Mouse (Mus musculus) kidney, postnatal 14 days (tissue): ENCODE results near the gene Csmd2.
"Not testable (repeated sequence)": the region's sequence is repeated elsewhere in the genome, so short reads cannot be mapped to it uniquely, and the experiment has no call there.

Source experiments
- DNase-seq: peaks from one replicate; pipeline ENCODE4 v3.0.0; 2022; ENCODE audit warnings: mixed read lengths

The Csmd2 gene

DNA sequence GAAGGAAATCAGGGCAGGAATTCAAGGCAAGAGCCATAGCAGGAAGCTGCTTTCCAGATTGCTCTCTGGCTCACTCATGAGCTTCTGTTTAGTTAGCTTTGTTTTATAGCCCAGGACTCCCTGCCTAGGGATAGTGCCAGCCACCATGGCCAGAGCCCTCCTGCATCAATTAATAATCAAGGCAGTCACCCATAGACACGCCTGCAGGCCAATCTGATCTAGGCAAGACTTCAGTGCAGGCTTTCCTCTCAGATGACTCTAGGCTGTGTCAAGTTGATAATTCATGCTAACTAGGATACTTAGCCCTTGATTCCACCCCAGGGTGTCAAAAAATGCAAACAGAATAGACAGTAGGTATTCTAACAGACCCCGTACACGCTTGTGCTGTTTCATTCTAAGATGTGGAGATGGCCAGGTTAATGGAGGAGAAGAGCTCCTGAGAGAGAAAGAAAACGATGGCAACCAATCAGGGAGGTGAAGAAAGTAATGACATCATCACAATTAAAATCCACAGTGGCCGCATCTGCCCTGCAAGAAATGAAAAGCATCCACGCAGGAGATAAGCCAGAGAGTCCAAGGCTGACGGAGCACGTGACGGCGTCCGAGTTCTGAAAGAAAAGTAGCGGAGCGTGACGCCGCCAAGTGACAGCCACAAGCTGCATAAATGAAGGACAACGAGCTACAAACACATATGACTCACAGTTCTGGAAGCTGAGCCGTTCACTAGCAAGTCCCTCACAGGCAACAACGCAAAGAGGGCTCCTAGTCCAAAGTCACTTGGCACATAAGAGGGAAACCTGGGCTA lies 440.8 kb downstream of the Csmd2 start:
- peak; percentile 35 for DNase-seq

DNA sequence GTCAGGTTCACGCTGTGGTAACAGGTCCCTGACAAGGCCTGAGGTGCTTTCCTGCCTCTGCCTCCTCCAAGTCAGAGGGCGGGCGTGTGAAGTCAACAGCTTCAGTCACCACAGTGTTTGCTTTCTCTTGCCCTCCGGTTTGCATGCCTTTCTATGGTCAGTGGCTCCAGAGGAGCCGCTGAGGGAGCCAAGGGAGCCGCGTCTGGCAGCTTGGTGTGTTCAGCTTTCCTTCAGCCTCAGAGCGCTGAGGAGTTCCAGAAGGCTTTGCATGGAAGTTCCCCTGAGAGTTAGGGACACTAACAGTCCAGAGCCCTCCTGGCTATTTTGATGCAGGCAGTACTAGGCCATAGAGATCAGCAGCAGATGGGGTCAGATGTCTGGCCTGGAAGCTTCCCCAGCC lies 441.9 kb downstream of the Csmd2 start:
- DNase-seq: no peak

DNA sequence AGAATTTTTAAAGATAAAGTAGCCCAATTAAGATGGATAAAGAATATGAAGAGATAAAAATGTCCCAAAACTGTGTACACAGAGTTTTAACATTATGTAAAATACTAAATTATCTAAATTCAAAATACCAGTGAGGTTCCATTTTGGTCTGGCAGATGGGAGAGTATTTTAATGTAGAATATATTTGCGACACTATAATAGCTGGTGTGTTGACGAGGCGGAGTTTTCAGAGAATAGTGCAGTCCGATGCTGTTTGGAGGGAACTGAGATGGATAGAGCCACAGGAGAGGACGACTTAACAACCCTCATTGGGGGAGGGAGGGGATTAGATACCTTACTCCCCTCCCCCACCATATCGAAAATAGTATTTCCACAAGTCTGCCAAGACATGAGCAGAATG lies 452.9 kb downstream of the Csmd2 start:
- no peak for DNase-seq

DNA sequence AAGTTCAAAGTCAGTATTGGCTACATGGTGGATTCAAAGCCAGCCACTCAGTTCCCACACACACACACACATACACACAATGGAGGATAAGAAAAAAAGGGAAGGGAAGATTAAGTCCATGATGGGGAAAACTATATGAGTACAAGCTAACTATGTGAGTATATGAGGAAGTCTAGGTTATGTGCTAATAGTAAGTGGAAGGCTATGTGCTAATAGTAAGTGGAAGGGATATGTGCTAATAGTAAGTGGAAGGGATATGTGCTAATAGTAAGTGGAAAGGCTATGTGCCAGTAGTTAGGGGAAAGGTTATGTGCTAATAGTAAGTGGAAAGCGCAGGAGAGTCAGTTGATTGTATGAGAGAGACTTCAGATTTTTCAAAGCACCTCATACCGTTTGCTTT lies 453.6 kb downstream of the Csmd2 start:
- DNase-seq: no peak

DNA sequence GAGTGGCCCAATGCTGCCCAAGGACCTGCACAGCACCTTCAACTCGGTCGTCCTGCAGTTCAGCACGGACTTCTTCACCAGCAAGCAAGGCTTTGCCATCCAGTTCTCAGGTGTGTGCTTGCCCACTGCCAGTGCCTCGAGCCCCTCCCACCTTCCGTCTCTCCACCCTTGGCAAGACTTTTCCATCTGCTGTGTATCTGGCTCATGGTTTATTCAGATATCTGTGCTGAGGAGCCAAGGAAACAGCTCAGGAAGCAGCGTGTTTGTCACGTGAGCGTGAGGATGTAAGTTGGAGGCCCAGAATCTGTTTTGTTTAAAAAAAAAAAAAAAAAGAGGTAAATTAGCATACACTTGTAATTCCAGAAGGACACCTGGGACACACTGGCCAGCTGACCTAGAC lies 455.1 kb downstream of the Csmd2 start:
- no peak for DNase-seq

DNA sequence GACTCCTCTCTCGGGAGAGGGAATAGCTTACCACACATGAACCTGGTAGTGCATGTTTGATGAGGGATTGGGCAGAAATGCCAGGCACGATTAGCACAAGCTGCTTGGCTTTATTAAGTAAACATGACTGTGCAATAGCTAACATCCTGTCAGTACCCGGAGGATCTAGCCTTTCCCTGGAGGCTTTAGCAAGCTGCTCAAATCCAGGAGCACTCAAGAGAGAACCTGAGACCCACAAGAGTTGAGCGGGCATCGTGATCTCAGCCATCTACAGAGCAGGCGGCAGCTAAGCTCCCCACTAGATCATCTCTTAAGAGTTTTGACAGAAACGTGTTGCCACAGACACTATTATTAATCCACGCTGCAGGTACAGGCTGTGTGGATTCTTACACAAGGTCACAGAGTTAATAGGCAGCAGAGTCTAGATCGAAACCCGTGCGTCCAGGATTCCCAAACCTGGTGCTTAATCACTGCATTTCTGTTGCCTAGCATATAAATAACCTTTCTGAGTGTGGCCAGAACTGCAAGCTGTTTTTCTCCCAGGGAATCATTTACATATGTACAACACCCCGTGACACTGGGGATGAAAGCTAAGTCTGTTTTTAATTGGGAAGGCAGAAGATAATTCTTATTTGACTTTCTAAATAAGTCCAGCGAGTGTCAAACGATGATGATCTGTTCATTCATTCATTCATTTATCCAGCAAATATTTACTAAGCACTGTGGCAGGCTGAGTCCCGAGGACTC lies 458.0 kb downstream of the Csmd2 start:
- DNase-seq: no peak

DNA sequence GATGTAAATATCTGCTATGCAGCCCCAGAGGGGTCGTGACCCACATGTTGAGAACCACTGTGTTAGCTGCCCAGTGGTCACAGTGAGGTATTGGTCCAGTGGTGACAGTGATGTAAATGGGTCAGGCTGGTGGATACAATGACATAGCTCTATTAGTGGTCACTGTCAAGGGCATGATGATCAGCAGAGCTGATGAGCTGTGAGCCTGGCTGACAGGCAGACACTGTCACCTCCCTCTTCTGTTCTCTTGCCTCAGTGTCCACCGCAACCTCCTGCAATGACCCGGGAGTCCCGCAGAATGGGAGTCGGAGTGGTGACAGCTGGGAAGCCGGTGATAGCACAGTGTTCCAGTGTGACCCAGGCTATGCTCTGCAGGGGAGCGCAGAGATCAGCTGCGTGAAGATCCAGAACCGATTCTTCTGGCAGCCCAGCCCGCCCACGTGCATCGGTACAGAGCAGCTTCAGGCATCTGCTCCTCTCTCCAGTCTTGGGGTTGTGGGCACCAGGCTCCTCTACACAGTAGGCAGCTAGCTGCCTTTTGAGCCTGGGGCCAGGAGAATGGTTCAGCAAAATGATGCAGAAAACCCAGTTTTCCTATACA lies 461.3 kb downstream of the Csmd2 start:
- DNase-seq: no peak

DNA sequence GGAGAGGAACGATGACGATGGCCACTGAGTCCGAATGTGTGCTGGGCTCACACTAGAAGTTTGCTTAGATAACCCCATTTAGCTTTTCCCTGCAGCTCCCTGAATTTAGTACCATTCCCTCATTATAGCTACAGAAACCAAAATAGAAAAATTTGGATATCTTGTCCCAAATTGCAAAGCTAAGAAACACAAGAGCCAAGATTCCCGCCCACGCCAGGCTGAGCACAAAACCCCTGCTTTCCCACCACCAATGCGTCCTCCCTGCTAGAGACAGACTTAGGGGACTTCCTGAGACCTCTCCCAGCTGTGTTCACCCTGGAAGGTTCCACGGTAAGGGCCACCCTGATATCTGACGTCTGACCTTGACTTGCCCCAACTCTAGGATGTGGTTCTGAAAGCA lies 462.5 kb downstream of the Csmd2 start:
- DNase-seq: no peak

DNA sequence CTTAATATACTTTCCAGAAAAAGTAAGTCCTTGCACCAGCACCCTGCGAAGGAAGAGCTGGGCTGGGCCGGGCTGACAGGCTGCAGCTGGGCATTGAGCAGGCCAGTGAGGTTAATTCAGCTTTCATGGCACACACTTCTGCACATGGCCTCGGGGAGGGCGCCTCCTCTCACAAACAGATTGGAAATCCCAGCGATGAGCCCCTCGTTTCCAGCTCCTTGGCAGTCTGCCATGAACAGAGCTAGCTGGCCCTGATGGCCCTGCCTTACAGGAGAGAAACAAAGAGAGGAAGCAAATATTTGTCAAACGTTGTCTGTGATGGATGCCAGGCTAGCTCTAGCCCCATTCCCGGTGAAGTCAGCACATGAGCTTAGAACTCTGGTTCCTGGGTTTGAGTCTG lies 463.3 kb downstream of the Csmd2 start:
- peak; percentile 8 for DNase-seq

DNA sequence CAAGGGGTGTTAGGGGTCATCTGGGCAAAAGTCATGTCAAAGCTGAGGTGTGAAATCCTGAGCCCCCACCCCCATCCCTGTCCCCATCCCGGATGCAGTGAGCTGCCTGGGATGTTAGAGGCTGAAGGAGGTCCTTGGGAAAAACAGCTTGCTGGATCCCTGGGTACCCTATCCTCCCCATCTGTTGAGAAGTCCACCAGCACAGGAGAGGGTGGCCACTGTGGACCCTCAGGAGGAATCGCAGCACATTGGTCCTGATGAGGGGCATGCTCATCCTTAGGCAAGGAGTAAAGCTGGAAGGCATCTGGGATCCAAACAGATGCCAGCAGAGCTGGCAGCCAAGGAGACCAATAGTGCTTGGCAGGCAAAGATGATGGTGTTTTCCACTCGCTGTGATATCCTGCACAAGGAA lies 463.7 kb downstream of the Csmd2 start:
- DNase-seq: no peak

DNA sequence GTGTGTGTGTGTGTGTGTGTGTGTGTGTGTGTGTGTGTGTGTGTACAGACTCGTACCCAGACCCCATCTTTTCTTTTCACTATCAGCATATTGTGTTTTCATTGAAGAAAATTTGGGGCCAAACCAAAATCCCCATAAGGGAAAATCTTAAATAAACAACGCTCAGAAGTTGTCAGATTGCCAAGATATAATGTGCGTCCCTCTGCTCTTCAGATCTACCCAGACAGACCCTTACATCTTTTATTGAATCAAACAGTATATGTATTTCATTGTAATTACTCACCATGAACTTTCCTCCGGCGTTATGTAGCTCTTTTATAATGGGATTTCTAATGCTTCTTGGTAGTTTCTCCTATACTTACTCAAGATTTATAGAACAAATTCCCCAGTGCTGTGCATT lies 479.1 kb downstream of the Csmd2 start:
- no peak for DNase-seq

DNA sequence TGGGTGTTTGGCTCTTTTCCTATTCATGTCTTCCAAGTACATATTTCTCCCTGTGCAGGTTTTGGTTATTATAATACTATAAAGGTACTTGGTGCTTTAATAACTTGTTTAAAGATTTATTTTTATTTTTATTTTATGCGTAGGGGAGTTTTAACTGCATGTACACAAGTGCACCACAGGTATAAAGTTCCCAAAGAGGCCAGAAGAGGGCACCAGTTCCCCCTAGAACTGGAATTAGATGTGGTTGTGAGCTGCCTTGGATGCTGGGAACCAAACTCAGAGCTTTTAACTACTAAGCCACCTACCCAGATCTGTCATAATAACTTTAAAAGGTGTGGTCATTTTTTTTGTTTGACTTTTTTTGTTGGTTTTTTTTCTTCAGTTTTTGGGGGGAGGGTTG lies 480.4 kb downstream of the Csmd2 start:
- no peak for DNase-seq

DNA sequence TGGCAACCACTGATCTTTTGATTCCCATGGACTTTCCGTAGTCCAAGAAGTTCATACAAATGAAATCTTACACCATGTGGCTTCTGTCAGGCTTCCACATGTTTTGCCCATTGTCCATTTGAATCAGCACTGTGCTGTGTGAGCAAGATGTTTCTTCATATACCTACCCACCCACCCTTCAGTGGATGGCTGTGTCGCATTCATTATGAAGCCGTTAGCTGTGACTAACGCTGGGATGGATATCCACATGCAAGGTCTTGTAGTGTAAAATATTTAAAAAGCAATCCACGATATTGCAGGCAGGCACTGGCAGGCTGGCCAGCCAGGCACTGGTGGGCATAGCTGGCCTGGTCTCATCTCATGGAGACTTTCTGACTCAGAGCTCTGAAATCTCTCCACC lies 488.6 kb downstream of the Csmd2 start:
- DNase-seq: no peak

DNA sequence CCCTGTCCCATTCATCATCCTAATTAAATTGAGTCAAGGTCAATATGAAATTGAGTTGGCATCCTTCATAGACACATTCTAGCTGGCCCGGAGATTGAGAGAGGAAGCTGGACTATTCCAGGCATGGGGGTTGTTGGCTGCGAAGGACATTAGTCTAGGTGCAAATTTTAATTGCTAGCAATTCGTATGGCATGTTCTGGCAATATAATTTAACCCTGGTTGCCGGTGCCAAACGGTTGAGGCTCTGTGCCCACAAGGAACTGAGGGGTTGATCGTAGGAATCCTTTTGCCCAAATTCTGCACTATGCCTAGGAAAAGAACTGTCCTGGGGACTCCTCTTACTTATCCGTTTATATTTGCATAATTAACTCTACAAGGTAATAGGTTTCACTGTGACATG lies 496.2 kb downstream of the Csmd2 start:
- no peak for DNase-seq

DNA sequence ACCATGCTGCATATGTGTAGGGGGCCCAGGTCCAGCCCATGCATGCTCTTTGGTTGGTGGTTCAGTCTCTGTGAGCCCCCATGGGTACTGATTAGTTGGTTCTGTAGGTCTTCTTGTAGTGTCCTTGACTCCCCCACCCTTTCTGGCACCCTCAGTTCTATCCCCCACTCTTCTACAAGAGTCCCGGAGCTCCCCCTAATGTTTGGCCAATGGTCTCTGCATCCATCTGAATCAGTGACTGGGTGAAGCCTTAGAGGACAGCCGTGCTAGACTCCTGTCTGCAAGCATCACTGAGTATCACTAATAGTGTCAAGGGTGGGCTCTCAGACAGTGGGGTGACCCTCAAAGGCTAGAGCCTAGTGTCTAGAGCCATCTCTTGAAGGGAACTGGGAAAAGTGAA lies 497.0 kb downstream of the Csmd2 start:
- no peak for DNase-seq

DNA sequence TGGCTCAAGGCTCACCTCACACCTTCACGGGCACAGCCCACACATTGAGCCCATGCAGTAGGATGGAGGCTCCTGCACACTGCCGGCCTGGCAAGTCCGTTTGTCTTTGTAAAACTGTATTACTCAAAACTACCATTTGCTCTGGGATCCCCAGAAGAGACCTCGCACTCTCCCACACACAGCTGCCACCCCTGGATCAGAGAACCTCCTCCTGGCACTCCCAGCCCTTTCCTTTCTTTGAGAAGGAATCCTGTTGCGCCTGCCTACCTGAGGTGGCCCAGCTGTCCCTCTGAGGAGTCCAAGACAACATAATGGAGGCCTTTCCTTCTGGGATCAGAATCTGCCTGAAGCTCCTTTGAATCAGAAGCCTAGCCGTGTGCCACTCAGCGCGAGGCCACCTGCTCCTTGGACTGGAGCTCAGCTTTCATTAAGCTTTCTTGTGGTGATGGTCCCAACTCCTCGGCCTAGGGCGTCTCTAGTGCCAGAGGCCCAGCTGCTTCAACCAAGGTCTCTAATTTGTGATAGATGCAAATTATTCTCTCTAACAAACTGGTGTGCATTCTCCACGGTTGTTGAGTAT lies 502.0 kb downstream of the Csmd2 start:
- no peak for DNase-seq

DNA sequence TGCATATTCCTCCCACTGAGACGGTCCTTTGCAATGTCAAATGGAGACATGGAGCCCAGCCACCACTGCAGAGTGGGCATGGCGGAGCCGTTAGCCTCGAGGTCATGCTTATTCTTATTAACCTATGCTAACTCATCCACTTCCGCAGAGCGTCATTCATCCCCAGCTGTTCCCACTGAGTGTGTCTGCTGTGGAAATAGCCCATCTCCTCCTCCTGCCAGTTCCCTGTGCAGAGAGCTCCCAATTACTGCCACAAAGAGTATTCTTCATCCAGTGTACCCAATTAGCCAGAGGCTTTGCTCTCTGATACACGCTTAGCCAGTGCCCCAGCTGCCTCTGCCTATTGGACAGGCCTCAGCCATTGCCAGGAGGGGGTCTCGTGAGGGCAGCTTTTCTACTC lies 504.4 kb downstream of the Csmd2 start:
- no peak for DNase-seq

DNA sequence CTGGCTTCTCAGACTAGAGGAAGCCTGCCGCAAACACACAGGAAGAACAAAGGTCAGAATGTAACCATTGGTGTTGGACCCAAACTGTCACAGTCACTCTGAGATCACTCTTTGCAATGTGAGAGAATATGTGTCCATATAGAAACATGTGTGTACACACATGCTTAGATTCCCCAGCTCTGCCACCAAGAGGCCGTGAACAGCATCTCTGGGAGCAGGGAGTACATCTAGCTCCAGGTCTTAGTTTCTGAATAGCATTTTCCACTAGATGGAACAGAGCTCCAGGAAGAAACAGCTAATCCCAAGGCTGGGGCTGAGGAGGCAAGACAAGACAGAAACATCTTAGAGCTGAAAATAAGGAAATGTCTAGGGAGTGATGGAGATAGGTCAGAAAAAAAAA lies 512.3 kb downstream of the Csmd2 start:
- no peak for DNase-seq

DNA sequence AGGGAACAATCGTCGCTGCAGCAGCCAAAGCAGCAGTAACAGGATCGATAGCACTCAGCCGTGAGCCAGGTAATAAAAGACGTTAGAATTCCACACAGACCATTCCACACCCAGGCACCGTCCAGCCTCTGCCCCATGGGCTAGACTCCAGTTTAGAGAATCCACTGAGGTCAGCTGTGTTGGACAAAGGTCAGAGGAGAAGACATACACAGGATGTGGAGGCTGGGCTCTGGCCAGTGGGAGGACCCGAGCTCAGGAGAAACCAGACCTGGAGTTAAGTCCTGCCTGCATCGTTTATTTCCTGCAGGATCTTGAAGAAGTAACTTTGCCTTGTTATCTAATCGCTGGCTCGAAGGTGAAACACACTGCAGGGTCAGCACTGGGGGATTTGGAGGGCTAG lies 519.2 kb downstream of the Csmd2 start:
- DNase-seq: peak; percentile 3

DNA sequence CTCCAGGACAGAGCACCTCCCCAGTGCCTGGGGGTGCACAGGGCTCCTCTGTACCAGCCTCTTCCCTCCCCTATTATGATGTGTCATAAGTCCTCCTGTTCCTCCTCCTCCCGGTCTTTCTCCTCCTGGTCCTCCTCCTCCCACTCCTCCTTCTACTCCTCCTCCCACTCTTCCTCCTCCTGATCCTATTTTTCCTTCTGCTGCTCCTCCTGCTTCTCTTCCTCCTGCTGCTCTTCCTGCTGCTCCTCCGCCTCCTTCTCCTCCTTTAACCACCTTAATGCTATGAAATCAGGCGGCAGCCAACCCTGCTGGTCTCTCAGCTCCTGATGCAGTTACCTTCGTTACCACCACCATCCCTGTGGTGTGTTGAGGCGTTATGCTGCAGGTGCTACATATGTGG lies 522.2 kb downstream of the Csmd2 start:
- no peak for DNase-seq

DNA sequence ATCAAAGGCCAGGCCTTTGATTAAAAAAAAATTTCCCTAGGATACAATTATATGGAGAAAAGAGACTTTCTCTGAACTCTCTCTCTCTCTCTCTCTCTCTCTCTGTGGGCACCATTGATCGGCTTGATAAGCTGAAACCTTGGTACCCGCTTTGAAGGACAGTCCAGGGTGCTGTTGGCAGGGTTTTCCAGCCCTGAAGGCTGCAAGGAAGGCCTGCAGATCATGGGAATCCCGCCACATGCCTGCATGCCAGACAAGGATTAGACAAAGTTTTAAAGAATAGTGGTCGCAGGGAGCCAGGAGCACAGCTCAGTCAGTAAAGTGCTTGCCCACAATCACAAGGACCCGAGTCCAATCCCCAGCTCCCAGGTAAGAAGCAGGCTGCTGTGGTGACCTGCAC lies 526.8 kb downstream of the Csmd2 start:
- DNase-seq: no peak

DNA sequence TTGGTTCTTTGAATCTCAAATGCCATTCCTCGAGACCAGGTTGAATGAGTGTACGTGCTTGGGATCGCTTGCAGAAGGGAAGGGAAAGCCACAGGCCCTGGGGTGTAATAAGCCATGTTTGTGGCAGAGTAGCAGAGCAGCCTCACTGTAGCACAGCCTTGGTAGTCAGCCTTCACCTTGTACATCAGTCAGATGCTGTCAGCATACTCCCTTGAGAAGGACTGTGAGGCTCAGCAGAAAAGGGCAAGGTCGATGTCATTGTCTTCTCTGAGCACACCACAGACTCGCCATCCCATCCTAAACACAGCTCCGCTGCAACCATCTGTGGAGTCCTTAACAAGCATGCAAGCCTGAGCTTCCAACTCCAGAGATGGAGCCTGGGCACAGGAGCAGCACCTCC lies 533.6 kb downstream of the Csmd2 start:
- no peak for DNase-seq

DNA sequence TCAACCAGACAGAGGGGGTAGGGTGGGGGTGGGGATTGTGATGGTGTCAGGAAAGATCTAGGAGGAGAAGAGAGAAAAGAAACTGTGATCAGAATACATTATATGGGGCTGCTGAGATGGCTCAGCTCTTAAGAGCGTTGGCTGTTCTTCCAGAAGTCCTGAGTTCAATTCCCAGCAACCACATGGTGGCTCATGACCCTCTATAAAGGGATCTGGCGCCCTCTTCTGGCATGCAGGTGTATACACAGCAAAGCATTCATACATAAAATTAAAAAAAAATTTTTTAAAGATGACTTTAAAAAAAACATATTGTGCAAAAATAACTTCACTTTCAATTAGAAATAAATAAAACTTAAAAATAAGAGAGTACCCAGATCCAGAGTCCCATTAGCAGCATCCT lies 555.7 kb downstream of the Csmd2 start:
- no peak for DNase-seq

DNA sequence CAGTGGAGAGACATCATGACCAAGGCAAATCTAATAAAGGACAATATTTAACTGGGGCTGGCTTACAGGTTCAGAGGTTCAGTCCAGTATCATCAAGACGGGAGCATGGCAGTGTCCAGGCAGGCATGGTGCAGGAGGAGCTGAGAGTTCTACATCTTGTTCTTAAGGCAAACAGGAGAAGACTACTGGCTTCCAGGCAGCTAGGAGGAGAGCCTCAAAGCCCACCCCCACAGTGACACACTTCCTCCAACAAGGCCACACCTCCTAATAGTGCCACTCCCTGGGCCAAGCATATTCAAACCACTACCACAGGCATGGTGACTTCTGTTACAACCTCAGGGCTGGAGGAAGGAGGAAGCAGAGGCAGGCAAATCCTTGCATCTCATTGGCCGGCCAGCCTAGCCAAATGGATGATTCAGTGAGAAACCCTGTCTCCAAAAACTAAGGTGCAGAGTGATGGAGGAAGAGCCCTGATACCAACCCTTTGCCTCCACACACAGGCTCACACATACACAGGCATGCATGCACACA lies 556.4 kb downstream of the Csmd2 start:
- DNase-seq: not testable (repeated sequence)
